Mouse (Mus musculus) lung, adult 2 months (tissue): ENCODE measurements around the gene Unc5cl.

ENCODE experiments used
- CTCF ChIP-seq: fragments of 200-500 bp; IDR thresholded peaks from 2 replicates; pipeline ENCODE4 v1.5.1; 2011; ENCODE audit warnings: mild to moderate bottlenecking, low read length, control low read depth; ENCODE audit not compliant: insufficient read depth
- POLR2A ChIP-seq: fragments of 200-500 bp; IDR thresholded peaks from 2 replicates; pipeline ENCODE4 v1.6.1; 2011; ENCODE audit warnings: low read depth, mild to moderate bottlenecking, control low read depth, low read length, borderline replicate concordance; ENCODE audit errors: extremely low read depth

GRCm38 (mm10) chr17:48479952-48480351, 25.3 kb downstream of the Unc5cl start:
- TF ChIP-seq CTCF, result no peak
- no peak for TF ChIP-seq POLR2A
